Mouse (Mus musculus) spleen, postnatal 14 days (tissue): Measurements from ENCODE around the gene Olfr136.

Experiments used
- DNase-seq, 2 experiments: peaks; one replicate each; pipeline ENCODE4 v3.0.0; 2021 to 2022; ENCODE audit warnings: low spot score in 2 of 2

The Olfr136 gene

DNA sequence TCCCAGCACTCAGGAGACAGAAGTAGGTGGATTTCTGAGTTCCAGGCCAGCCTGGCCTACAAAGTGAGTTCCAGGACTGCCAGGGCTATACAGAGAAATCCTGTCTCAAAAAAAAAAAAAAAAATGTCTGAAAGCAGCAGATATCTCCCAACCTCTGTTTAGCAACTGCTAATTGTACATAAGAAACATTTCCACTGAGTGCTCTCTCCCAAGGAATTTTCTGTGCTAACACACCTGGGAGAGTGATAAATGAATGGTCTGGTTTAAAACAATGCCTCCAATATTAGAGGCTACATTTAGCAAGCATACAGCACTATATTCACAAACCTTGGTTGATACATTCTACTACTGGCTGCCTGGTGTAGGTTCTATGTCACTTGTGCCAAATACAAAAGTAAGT is at the start of gene Olfr136:
Gene Olfr136, plus strand, starts transcription at position 301 of the 400 bp plus-strand sequence.
- no peak for DNase-seq

DNA sequence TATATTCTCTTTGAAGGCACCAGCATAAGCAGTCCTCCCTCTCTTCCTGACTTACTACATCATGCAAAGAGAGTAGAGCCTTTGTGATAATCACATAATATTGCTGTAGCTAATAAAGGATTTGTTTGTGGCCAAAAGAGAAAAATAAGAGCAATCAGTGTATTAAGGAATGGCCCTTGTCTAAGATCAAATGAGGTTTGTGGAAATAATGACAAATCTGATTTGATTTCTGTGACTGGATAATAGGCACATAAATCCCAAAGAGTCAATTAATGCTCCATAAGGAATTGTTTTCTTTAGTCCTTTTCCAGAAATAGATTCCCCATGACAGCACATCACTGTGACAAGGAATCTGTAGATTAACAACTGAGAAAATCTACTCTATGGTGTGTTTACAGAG is 22.2 kb upstream of the Olfr136 start, which contains the start of gene Olfr137:
Gene Olfr137, minus strand, starts transcription at position 101 of the 400 bp plus-strand sequence.
- DNase-seq = no peak
